Mouse (Mus musculus): ENCODE measurements at regions not wholly inside any gene's neighbourhood (a gene's known extent, or its start where the extent isn't known, plus 50 kb on each side); places are given as distances from the start of the nearest gene placed in this dataset.

DNA sequence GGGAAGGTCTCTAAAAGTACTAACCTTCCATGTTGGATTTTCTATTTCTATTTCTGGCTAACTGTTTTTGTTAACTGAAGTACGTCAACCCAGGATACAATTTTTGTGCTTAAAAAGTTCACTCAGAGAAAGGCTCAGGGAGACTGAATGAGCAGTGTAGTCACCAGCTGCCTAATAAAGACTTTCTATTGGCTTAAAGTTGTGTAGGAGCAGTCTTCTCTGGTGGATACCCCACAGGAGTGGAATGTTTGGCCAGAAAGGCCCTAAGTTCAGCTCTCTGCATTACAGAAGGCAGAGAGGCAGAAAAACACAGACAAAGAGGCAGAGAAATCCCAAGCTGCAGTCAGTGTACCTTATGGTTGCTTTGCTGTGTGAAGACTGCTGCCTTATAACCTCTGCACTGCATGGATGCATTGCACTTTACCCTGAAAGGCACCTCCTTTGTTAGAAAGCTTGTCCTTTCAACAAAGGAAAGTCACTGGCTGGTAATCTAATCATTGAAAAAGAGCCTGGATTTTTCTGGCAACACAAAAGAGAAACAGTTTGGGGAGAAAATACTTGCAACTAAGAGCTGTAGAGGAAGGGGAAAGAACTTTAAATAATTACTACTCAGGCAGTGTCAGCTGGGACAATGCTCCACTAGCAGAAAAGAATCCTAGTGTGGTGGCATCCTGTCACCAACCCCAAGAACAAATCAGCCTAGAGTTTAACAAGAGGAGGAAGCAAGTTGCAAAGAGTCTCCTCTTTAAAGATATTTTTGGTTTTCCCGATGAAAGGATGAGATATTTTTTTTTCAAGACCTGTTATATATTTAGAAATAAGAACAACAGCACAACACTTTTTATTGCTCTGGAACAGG is 63.0 kb upstream of the Adamts5 start:
- TF ChIP-seq CTCF (IDR thresholded peaks at IDR 0.05; ENCODE audit: low read depth) (no peak), EP300 (IDR thresholded peaks at IDR 0.05; ENCODE audit: low read depth) (no peak)

Measured in liver, embryonic 14.5 days (tissue).